Mouse (Mus musculus) CH12.LX (cell line): ENCODE results near the gene Cxcl10. TPM values are rescaled to one million over a fixed set of nuclear protein-coding genes. Genes with fewer than 3 reads are reported as not detected.

Source experiments
- DNase-seq: peaks from one replicate; pipeline ENCODE4 v3.0.0-alpha.2; 2013; ENCODE audit errors: extremely low read depth
- H3K27ac ChIP-seq: 2 replicates; pipeline ENCODE4 v1.5.1; 2012; ENCODE audit warnings: low read depth, mild to moderate bottlenecking, control low read depth, moderate library complexity; ENCODE audit not compliant: insufficient read depth
- H3K27me3 ChIP-seq: replicated peaks from 2 replicates; pipeline ENCODE3; 2012; ENCODE audit warnings: inconsistent platforms
- H3K36me3 ChIP-seq, 2 experiments: replicated peaks in 1 of 2; 2 replicates each; pipeline versions ENCODE3 to v1.6.1; 2012; ENCODE audit warnings: inconsistent platforms in 1 of 2, low read length in 1 of 2, mild to moderate bottlenecking in 1 of 2, mixed read lengths in 1 of 2, moderate library complexity in 1 of 2; ENCODE audit not compliant: control insufficient read depth in 1 of 2, insufficient read depth in 1 of 2
- H3K4me1 ChIP-seq, 2 experiments: 2 replicates each; pipeline ENCODE4 v1.6.1; 2012; ENCODE audit warnings: inconsistent platforms in 1 of 2, moderate library complexity in 1 of 2; ENCODE audit not compliant: insufficient read depth in 2 of 2, control insufficient read depth in 1 of 2
- H3K4me2 ChIP-seq: 2 replicates; pipeline ENCODE4 v1.6.1; 2012; ENCODE audit warnings: low read depth, mild to moderate bottlenecking, control low read depth; ENCODE audit not compliant: poor library complexity, insufficient read depth, severe bottlenecking
- H3K4me3 ChIP-seq, 3 experiments: fragments of 150-350 bp in 1 of 3; sonication (generic) in 1 of 3; replicated peaks in 1 of 3; 2 replicates each; pipeline versions ENCODE3 to v1.5.1; 2011 to 2012; ENCODE audit warnings: low read depth in 2 of 3, low read length in 2 of 3, mild to moderate bottlenecking in 2 of 3, moderate library complexity in 2 of 3, control low read depth in 1 of 3, improper control_type of control experiment in 1 of 3, inconsistent platforms in 1 of 3, mixed read lengths in 1 of 3; ENCODE audit not compliant: poor library complexity in 1 of 3
- H3K79me2 ChIP-seq: replicated peaks from 2 replicates; pipeline ENCODE4 v1.6.1; 2012; ENCODE audit warnings: mild to moderate bottlenecking, moderate library complexity; ENCODE audit not compliant: control insufficient read depth, poor library complexity, insufficient read depth, severe bottlenecking; ENCODE audit errors: extremely low read depth
- H3K9ac ChIP-seq: 2 replicates; pipeline ENCODE4 v1.6.1; 2012; ENCODE audit warnings: low read depth, mild to moderate bottlenecking, control low read depth, moderate library complexity; ENCODE audit not compliant: insufficient read depth
- H3K9me3 ChIP-seq: replicated peaks from 2 replicates; pipeline ENCODE3; 2012; ENCODE audit warnings: low read length, inconsistent platforms, mixed read lengths
- BHLHE40 ChIP-seq: IDR thresholded peaks from 2 replicates; pipeline ENCODE4 v1.6.1; 2011; ENCODE audit warnings: mild to moderate bottlenecking, low read depth, low read length, improper control_type of control experiment
- CHD2 ChIP-seq: IDR thresholded peaks from 2 replicates; pipeline ENCODE4 v1.6.1; 2011; ENCODE audit warnings: low read length, improper control_type of control experiment
- CTCF ChIP-seq, 2 experiments: IDR thresholded peaks in 1 of 2; conservative IDR thresholded peaks in 1 of 2; 2 replicates each; pipeline ENCODE4 v1.5.1; 2011 to 2012; ENCODE audit warnings: low read depth in 2 of 2, low read length in 2 of 2, improper control_type of control experiment in 1 of 2, inconsistent platforms in 1 of 2, mild to moderate bottlenecking in 1 of 2, moderate library complexity in 1 of 2
- E2F4 ChIP-seq: IDR thresholded peaks from 2 replicates; pipeline ENCODE4 v1.6.1; 2011; ENCODE audit warnings: low read depth, low read length, improper control_type of control experiment; ENCODE audit not compliant: insufficient replicate concordance
- EP300 ChIP-seq: IDR thresholded peaks from 2 replicates; pipeline ENCODE4 v1.6.1; 2011; ENCODE audit warnings: low read length, improper control_type of control experiment
- ETS1 ChIP-seq: conservative IDR thresholded peaks from 2 replicates; pipeline ENCODE4 v1.6.1; 2012; ENCODE audit warnings: low read depth, mild to moderate bottlenecking, inconsistent platforms, low read length, improper control_type of control experiment, moderate library complexity
- GABPA ChIP-seq: IDR thresholded peaks from 2 replicates; pipeline ENCODE4 v1.6.1; 2012; ENCODE audit warnings: low read depth, low read length, improper control_type of control experiment, inconsistent platforms; ENCODE audit not compliant: insufficient replicate concordance
- HCFC1 ChIP-seq: IDR thresholded peaks from 2 replicates; pipeline ENCODE4 v1.6.1; 2012; ENCODE audit warnings: low read depth, mild to moderate bottlenecking, inconsistent platforms, low read length, improper control_type of control experiment
- IRF4 ChIP-seq: IDR thresholded peaks from 2 replicates; pipeline ENCODE4 v1.6.1; 2014; ENCODE audit warnings: low read depth, mild to moderate bottlenecking, inconsistent platforms, low read length, improper control_type of control experiment
- JUN ChIP-seq: IDR thresholded peaks from 2 replicates; pipeline ENCODE4 v1.6.1; 2011; ENCODE audit warnings: low read depth, mild to moderate bottlenecking, low read length, improper control_type of control experiment, moderate library complexity; ENCODE audit not compliant: insufficient read depth
- KAT2A ChIP-seq: IDR thresholded peaks from 2 replicates; pipeline ENCODE4 v1.6.1; 2012; ENCODE audit warnings: low read length, improper control_type of control experiment, inconsistent platforms; ENCODE audit not compliant: insufficient replicate concordance
- MAX ChIP-seq: IDR thresholded peaks from 2 replicates; pipeline ENCODE4 v1.6.1; 2011; ENCODE audit warnings: low read length, improper control_type of control experiment
- MEF2A ChIP-seq: IDR thresholded peaks from 2 replicates; pipeline ENCODE4 v1.6.1; 2014; ENCODE audit warnings: low read depth, mild to moderate bottlenecking, inconsistent platforms, low read length, improper control_type of control experiment, borderline replicate concordance
- MXI1 ChIP-seq: IDR thresholded peaks from 2 replicates; pipeline ENCODE4 v1.6.1; 2011; ENCODE audit warnings: mild to moderate bottlenecking, low read depth, low read length, improper control_type of control experiment
- MYC ChIP-seq: IDR thresholded peaks from 2 replicates; pipeline ENCODE4 v1.6.1; 2011; ENCODE audit warnings: low read depth, mild to moderate bottlenecking, improper control_type of control experiment, low read length
- NRF1 ChIP-seq: IDR thresholded peaks from 2 replicates; pipeline ENCODE4 v1.6.1; 2014; ENCODE audit warnings: low read depth, mild to moderate bottlenecking, inconsistent platforms, low read length, improper control_type of control experiment, moderate library complexity
- PAX5 ChIP-seq: IDR thresholded peaks from 2 replicates; pipeline ENCODE4 v1.6.1; 2012; ENCODE audit warnings: low read length, inconsistent platforms, mixed read lengths
- POLR2AphosphoS2 ChIP-seq: IDR thresholded peaks from 2 replicates; pipeline ENCODE4 v1.6.1; 2011; ENCODE audit warnings: low read depth, low read length, improper control_type of control experiment
- RCOR1 ChIP-seq: conservative IDR thresholded peaks from 2 replicates; pipeline ENCODE4 v1.6.1; 2012; ENCODE audit warnings: low read depth, mild to moderate bottlenecking, inconsistent platforms, low read length, improper control_type of control experiment
- SIN3A ChIP-seq: IDR thresholded peaks from 2 replicates; pipeline ENCODE4 v1.6.1; 2012; ENCODE audit warnings: low read length, improper control_type of control experiment, inconsistent platforms
- UBTF ChIP-seq: IDR thresholded peaks from 2 replicates; pipeline ENCODE4 v1.6.1; 2012; ENCODE audit warnings: low read depth, mild to moderate bottlenecking, inconsistent platforms, low read length, improper control_type of control experiment, moderate library complexity
- USF1 ChIP-seq: IDR thresholded peaks from 2 replicates; pipeline ENCODE4 v1.6.1; 2014; ENCODE audit warnings: low read depth, mild to moderate bottlenecking, inconsistent platforms, low read length, improper control_type of control experiment
- USF2 ChIP-seq: conservative IDR thresholded peaks from 2 replicates; pipeline ENCODE4 v1.6.1; 2011; ENCODE audit warnings: low read depth, low read length, improper control_type of control experiment
- ZC3H11A ChIP-seq: IDR thresholded peaks from 2 replicates; pipeline ENCODE4 v1.6.1; 2012; ENCODE audit warnings: low read depth, mild to moderate bottlenecking, inconsistent platforms, low read length, improper control_type of control experiment
- ZKSCAN1 ChIP-seq: IDR thresholded peaks from 2 replicates; pipeline ENCODE4 v1.6.1; 2012; ENCODE audit warnings: low read depth, inconsistent platforms, low read length, improper control_type of control experiment, borderline replicate concordance
- ZMIZ1 ChIP-seq: IDR thresholded peaks from 2 replicates; pipeline ENCODE4 v1.6.1; 2012; ENCODE audit warnings: low read depth, mild to moderate bottlenecking, inconsistent platforms, low read length, improper control_type of control experiment
- ZNF384 ChIP-seq: IDR thresholded peaks from 2 replicates; pipeline ENCODE4 v1.6.1; 2012; ENCODE audit warnings: low read depth, low read length, improper control_type of control experiment, inconsistent platforms
- dilution Hi-C: fragments of 300-500 bp; cut with MboI; formaldehyde crosslinking; loops from 2 replicates; pipeline ENCODE4 v1.14.3; 2020; ENCODE audit warnings: low sequenced_read_pairs; ENCODE audit not compliant: extremely low pct_unique_long_range_greater_than_20kb, extremely low pct_ligation_motif_present
- in situ Hi-C: fragments of 300-500 bp; cut with MboI; formaldehyde crosslinking; loops from 3 replicates; pipeline ENCODE4 v1.14.3; 2019; ENCODE audit warnings: low sequenced_read_pairs, low pct_ligation_motif_present, low pct_unique_long_range_greater_than_20kb, mixed read lengths
- polyA plus RNA-seq: library from polyadenylated mRNA; unstranded; fragments of >175 nt; gene quantifications from 2 replicates; pipeline ENCODE4 v1.2.1, GENCODE M21; 2012; ENCODE audit warnings: low read depth; ENCODE audit not compliant: insufficient read length
- total RNA-seq, 2 experiments: library from RNA; depleted of rRNA; stranded (reverse); fragments of 300-350 nt in 1 of 2; fragments of >200 nt in 1 of 2; gene quantifications; 2 replicates each; pipeline ENCODE4 v1.2.3; 2012 to 2014

The Cxcl10 gene
- total and polyA plus RNA-seq, 3 experiments, result 0.30 to 4.9 (median 2.6) TPM

- TF ChIP-seq HCFC1 (no peak), EP300 (no peak), E2F4 (no peak), MYC (no peak), ZNF384 (no peak), ZKSCAN1 (no peak), POLR2AphosphoS2 (no peak), USF1 (no peak), MAX (no peak), BHLHE40 (no peak), MEF2A (no peak), ZMIZ1 (no peak), PAX5 (no peak), UBTF (no peak), CHD2 (no peak), USF2 (no peak), GABPA (no peak), ETS1 (no peak), SIN3A (no peak), NRF1 (no peak)
- in situ Hi-C loops, result no loop called here
- dilution Hi-C loops, result no loop called here
These were observed 43.9 kb upstream of the Cxcl10 start for GRCm38 (mm10) chr5:92392542-92392941.

GRCm38 (mm10) chr5:92390615-92391014 lies 41.9 kb upstream of the Cxcl10 start:
- Histone ChIP-seq H3K27me3 (peaks cover 17% of the 10 kb centered on the region), H3K9ac (no peak overlapping the region)
- TF ChIP-seq CTCF (conservative IDR thresholded peaks at IDR 0.05 in 1 of 2, IDR thresholded peaks at IDR 0.05 in 1 of 2; ENCODE audit: low read depth in 2 of 2, low read length in 2 of 2) (no peak), NRF1 (no peak), USF1 (no peak), ZC3H11A (no peak), JUN (no peak), GABPA (no peak), MXI1 (no peak), RCOR1 (no peak), BHLHE40 (no peak), PAX5 (no peak), KAT2A (no peak), ZMIZ1 (no peak), IRF4 (no peak)
- TF ChIP-seq, all 38 proteins: peak for 0
- no peak for DNase-seq
- Histone ChIP-seq H3K4me2 (no peak overlapping the region), H3K4me1 (peaks cover 0 to 12% of the 10 kb centered on the region in 2 experiments; a peak in 2 of 4 replicates), H3K4me3 (no peak overlapping the region), H3K36me3 (no peaks in the 10 kb centered on the region), H3K27ac (no peak overlapping the region), H3K9me3 (no peaks in the 10 kb centered on the region), H3K79me2 (no peaks in the 10 kb centered on the region)
- in situ Hi-C loops (no loop called here), dilution Hi-C loops (no loop called here)

More at GRCm38 (mm10) chr5:92392542-92392941, 43.9 kb upstream of the Cxcl10 start:
- Histone ChIP-seq H3K4me1 (peaks cover 0 to 3% of the 10 kb centered on the region in 2 experiments; a peak in 2 of 4 replicates), H3K27ac (no peak overlapping the region), H3K79me2 (no peaks in the 10 kb centered on the region), H3K4me3 (no peak overlapping the region), H3K36me3 (no peaks in the 10 kb centered on the region), H3K4me2 (no peak overlapping the region), H3K9me3 (no peaks in the 10 kb centered on the region), H3K27me3 (peaks cover 17% of the 10 kb centered on the region), H3K9ac (no peak overlapping the region)
- DNase-seq, result no peak
